Mouse (Mus musculus) adrenal gland, postnatal 4 days (tissue): Measurements from ENCODE around the gene Kcnk7. TPM values are rescaled to one million over a fixed set of nuclear protein-coding genes. Genes with fewer than 3 reads are reported as not detected.
"Not testable (repeated sequence)": the region's sequence is repeated elsewhere in the genome, so short reads cannot be mapped to it uniquely, and the experiment has no call there.

Experiments
- DNase-seq, 2 experiments: peaks; one replicate each; pipeline ENCODE4 v3.0.0; 2021 to 2022; ENCODE audit warnings: low spot score in 2 of 2, mixed read lengths in 2 of 2
- long read RNA-seq, 2 experiments: library from polyadenylated mRNA; stranded (forward); transcript quantifications; one replicate each; pipeline ENCODE4 v2.0.0; 2021
- total RNA-seq, 2 experiments: library from RNA; stranded (reverse); gene quantifications; 2 replicates each; pipeline ENCODE4 v1.2.3; 2021

Kcnk7 gene
- total RNA-seq, result not detected
- long read RNA-seq, experiment 1, partial matches to known transcripts, result 0 of 4 reads
- long read RNA-seq, experiment 1, other reads (novel, unspliced or antisense), result 3 of 4 reads
- long read RNA-seq, experiment 2, partial matches to known transcripts, result 0 of 6 reads
- long read RNA-seq, experiment 2, other reads (novel, unspliced or antisense), result 6 of 6 reads

DNA sequence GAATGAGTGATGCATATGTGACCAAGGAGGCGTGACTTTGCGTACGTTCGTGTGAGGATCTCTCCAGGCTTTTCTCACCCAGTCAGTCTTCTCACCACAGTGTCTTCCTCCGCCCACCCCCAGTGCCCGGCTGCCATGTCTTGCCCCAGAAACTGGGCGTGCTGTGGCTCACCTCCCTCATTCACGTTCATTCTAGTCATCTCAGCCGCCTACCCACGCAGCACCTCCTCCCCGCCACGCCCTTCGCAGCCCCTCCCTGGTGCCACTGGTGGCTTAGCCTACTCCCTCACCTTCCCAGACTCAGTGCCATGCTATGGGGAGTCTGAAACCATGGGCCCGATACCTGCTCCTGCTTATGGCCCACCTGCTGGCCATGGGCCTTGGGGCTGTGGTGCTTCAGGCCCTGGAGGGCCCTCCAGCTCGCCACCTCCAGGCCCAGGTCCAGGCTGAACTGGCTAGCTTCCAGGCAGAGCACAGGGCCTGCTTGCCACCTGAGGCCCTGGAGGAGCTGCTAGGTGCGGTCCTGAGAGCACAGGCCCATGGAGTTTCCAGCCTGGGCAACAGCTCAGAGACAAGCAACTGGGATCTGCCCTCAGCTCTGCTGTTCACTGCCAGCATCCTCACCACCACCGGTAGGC is at the start of gene Kcnk7:
Kcnk7 (plus strand) TSS at position 205 of the 638 bp plus-strand sequence.
- DNase-seq, result no peak

DNA sequence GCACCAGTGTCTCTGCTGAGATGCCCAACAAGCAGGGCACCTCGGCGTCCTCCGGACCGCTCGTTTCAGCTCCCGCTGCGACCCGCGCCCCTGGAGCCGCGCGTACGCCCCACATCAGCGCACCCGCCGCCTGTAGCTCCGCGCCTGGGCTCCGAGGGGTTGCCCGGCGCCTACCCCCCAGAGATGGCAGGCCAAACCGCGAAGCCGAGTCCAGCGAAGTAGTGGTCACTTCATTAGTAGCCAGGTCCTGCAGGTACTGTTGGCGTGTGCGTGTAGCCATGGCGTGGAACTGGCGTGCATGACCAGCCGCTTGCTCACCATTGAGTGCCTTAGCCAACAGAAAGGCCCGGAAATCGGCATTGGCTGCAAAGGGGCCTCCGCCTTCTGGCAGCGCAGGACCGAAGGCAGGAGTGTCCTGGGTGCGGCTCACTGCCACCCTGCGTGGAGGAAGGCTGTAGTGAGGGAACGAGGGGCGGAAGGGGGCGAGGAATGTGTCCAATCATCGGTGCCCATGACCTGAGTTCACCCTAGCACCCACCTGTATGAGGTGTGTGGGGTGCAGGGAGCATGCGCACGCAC is 49.4 kb upstream of the Kcnk7 start:
- DNase-seq, result no peak

DNA sequence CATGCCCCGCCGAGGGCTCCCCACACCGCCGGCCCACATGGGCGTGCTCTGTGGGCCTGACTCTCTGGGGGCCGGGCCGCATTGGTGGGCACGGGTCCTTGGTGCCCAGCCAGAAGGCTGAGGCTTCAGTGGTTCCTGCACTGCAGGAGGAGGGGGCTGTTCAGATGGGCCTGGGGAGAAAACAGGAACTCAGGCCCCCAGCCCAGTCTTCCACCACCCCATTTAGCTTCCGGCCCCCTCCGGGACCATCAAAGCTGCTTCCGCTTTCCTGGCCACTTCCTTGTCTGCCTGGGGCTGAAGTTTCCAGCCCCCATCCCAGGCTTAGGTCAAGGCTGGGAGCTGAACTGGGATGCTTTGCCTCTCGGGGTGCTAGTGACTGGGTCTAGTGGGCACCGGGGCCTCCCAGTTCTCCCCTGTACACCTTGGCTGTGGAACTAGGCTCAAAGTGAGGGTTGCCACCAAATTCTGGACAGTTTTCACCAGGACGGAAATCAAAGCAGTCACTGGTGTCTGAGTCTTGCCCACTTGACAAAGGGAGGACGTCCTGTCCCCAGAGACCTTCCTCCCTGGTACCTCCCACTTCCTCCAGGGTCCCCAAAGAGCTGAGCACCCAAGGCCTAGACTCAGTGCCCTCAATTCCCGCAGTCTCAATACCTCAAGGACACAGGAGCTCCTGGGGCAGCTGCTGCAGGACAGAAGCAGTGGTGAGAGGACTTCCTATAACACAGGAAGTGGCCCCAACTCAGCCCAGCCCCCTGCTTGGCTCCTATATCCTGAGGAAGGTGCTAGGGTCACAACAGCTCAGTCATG is 43.0 kb upstream of the Kcnk7 start:
- DNase-seq, result no peak

DNA sequence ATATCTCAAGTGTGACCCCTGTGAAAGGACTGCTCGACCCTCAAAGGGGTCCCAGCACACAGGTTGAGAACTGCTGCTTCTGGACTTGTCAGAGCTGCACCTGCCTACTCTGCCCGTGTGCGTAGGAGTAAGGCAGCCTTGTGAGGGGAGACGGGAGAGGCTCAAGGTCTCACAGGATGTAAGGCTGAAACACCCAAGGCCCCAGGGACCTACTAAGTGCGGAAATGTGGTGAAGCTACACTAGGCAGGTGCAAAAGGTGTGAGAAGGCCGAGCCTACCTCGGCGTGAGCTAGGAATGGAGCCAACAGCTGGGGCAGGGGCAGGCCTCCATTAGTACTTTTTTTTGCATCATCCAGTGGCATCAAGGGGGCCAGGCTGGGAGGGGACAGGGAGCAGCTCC is 41.9 kb upstream of the Kcnk7 start:
- DNase-seq, result no peak

DNA sequence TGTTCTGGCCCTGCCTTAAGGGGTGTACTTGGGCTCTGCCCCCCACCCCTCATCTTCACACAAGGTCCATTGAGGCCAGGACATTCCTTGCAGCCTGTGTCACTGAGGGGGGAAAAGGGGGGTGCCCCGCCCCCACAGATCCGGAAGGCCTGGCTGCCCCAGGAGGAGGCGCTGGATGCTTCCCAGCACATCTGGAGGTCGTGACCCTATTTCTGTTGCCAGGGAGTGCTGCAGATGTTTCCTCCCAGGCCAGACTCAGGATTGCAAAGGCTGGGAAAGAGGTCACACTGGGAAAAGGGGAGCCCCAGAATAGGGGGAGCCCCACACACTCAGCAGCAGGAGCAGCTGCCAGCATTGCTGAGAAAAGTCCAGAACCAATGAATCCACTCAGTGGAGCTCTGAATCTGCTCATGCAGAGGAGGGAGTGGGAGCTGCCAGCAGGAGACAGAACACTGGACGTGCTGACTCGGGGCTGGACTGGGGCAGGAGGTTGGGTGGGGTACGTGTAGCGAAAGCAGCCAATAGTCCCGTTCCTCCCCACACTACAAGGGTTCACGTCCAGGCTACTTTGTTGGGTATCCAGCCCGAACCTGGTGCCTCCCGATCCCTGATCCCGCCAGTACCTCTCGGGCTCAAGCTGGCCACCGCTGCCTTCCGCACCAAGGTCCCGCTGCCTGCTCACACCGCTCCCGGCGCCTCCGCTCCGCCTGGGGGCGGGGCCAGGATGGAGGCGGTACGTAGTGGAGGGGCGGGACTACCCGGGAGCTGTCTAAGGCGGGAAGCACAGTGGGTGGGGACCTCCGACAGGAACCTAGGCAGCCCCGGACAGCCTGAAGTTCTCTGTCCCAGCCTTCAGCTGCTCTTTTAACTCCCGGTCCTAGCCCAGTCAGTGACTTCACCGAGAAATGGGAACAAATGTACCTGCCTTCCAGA is 40.9 kb upstream of the Kcnk7 start, which contains the start of gene Sipa1:
Sipa1 (minus strand) TSS at position 727 of the 933 bp plus-strand sequence.
- peak; percentile 86 to 92 for DNase-seq

DNA sequence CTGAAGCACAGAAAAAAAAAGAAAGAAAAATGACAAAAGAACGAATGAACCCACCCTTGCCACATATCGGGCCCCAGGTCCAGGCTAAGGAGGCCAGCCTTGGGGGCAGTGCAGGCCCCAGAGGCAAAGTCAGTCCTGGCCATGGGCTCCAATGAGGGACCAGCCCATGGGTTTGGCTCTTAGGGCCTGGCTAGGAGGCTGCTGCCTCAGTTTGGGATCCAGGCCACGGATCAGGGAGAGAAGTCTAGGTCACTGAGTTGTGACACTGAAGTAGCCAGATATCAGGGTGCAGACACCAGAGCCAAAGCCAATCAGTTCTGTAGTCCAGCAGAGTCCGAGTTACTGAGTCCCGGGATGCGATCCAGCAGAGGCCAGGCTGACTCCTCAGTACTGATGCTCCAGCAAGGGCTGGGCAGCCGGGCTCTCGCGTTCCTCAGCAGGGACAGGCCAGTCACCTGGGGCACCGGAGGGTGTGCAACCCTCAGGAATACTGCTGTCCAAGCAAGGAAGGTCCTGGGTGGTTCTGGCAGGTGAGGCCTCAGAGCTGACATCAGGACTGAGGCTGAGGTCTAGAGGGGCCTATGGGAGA is 39.4 kb upstream of the Kcnk7 start:
- no peak for DNase-seq

DNA sequence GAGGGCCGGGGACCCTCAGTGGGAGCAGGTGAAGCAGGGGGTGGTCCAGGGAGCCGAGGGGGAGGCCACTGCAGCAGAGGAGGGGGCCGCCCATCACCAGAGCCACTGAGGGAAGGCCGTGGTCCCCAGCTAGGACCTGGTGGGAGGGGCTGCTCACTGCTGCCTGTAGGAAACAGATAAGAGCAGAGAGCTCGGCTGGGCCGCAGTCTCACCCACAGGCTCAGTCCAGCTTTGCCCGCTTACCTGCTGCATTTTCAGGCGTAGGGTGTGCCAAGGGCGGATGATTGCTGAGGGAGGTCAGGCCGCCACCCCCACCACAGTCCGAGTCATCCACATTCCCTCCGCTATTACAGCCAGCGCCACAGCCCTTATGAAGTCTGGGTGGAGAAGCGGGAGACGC is 38.7 kb upstream of the Kcnk7 start:
- no peak for DNase-seq

DNA sequence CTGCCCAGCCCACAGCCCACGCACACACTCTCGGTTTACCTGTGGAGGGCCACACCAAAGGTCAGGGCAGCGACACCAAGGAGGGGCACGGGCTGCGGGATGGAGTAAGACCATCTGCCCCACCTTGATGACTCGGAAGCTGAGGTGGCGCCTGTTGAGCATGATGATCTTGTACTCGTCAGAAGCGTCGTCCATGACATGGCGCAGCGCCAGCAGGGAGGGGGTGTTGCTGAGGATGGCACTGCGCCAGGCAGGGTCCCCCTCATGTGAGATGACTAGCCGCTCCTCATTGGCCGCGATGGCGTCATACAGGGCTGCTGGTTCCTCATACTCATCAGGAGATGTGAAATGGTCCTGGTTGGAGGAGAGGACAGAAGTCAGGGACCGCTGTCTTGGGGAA is 37.8 kb upstream of the Kcnk7 start:
- DNase-seq, result no peak

DNA sequence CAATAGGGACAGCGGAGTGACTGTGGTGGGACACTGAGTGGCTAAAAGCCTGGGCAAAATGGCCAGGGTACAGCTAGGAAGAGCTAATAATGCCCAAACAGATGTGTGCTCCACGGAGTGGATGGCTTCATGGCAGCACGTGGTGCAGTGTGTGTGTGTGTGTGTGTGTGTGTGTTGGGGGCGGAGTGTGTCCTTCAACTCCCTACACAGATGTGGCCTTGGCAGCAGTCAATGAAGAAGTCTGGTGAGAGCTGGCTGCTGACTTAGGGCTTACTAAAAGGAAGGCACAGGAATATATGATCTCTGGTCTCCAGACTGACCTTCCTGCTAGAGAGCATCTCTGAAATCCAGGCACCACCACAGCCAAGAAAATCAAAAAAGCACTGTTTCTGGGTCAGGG is 35.8 kb upstream of the Kcnk7 start:
- DNase-seq, result no peak

DNA sequence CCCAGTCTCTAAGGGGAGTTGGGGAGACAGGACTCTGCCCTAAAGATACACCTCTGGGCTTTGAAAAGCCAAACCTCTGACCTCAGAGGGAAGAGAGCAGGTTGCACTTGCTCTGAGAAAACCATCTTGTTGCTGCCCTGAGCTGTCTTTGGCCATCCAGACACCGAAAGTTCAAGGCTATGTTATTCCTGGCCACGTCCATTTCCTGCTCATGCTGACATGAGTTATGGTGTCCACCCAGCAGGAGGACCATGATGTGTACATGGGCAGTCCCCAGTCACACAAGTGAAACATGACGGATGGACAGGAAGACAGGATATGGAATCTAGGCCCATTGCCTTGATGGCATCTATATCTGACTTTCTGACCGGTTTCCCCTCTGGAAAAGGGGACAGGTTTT is 23.7 kb upstream of the Kcnk7 start:
- DNase-seq, result no peak

DNA sequence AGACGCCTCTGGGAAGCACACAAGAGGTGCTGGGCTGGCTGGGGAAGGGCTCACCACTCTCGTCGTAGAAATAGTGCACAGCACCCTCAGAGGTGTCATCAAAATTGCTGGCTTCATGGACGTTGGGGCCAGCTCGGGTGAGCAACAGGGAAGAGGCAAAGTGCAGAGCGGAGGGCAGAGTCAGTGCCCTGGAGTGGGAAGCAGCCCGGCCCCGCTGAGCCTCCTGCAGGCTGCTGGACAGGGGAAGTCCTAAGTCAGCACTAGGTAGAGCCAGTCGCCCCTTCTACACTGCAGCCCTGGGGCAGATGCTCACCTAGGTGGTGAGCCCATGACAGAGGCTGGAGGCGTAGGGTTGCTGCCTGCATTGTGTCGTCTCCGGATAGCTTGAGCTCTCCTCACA is 19.9 kb upstream of the Kcnk7 start:
- DNase-seq, result no peak

DNA sequence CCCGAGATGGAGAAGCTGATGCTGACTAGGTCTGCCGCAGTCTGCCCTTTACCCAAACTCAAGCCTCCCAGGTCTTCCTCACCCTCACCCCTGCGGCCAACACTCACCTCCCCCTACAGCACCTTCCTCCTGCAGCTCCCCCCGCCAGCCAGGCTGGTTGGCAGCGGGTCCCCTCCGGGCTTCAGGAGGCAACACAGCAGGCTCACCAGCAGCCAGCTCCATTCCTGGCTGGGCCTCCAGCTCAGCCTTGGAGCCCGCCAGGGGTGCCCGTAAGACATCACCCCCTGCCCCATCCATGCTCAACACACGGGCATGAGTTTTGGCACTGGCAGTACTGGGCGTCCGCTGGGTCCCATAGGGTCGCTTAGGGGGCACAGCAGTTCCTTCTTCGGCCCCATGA is 19.2 kb upstream of the Kcnk7 start:
- no peak for DNase-seq

DNA sequence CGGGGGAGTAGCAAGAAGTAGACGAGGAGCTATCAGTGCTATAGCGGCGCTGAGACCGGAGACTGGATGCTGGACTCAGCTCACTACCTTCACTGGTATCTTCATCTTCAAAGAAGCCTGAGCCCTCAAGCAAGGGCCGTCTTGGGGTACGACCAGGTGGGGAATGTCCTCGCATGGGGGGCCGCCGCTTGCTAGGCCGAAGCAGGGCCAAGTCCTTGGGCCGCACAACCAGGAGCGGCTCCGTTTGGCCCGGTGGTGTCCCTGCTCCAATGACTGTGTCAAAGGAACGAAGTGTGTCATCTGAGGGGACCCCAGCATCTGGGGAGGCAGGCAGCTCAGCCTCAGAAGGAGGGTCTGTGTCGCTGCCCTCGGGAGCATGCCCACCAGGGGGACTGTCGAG is 18.7 kb upstream of the Kcnk7 start:
- no peak for DNase-seq

DNA sequence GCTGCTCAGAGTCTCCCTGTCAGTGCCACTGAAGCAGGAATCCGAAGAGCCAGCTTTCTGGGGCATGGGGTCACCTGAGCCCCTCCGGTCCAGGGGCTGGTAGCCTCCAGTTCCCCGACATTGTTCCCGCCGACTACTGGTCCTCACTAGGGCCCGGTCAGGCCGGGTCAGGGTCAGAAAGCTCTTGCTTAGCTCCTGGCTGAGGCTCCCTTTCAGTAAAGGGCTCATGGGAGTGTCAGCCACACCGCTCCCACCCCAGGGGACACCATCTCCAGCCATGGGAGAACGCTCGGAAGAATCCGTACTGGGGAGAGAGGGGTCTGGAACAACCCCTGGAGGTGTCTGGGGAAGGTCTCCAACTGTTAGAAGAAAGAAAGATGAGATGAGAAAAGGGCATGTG is 18.3 kb upstream of the Kcnk7 start:
- DNase-seq, result no peak

DNA sequence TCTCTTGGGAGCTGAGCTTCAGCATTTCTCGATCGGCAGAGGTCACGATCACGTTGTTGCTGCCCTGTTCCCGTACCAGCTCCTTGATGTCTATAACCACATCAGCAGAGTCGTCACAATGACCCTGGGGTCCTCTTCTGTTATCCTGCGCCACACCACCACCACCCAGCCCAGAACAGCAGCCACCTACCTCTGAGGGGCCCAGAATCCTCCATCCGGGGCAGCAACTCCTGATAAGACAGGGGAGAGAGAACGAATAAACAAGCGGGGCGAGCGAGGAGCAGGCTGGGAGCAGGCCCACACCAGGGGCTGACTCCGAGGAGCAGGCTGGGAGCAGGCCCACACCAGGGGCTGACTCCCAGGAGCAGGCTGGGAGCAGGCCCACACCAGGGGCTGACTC is 17.7 kb upstream of the Kcnk7 start:
- no peak for DNase-seq

DNA sequence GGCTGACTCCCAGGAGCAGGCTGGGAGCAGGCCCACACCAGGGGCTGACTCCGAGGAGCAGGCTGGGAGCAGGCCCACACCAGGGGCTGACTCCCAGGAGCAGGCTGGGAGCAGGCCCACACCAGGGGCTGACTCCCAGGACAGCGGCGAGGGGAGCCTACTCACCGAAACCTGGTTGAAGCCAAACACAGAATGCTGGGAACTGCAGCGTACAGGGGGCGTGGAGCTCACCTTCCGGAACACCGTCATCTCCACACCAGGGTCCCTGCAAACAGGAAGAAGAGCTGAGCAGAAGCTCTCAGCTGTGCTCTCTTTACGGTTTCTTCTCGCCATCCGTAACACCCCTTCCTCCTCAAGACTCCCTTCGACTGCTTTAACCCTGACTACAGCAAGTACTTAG is 17.2 kb upstream of the Kcnk7 start:
- DNase-seq, result not testable (repeated sequence)

DNA sequence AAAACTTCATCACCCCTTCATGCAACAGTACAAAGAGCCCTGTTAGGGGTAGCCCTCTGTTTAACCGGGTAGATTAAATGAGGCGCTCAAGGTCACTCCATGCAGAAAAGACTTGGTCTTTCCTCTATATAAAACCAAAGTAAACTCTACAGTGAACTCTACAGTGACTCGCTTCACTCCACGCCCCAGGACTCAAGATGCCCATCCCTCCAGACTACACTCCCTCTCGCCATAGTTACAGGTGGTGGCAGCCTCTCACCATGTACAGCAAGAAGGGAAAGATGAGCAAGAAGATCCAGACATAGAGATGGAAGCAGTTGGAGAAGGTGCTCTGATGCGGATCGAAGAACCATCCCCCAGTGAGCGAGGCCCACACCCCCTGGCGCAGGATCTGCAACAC is 16.4 kb upstream of the Kcnk7 start:
- no peak for DNase-seq

DNA sequence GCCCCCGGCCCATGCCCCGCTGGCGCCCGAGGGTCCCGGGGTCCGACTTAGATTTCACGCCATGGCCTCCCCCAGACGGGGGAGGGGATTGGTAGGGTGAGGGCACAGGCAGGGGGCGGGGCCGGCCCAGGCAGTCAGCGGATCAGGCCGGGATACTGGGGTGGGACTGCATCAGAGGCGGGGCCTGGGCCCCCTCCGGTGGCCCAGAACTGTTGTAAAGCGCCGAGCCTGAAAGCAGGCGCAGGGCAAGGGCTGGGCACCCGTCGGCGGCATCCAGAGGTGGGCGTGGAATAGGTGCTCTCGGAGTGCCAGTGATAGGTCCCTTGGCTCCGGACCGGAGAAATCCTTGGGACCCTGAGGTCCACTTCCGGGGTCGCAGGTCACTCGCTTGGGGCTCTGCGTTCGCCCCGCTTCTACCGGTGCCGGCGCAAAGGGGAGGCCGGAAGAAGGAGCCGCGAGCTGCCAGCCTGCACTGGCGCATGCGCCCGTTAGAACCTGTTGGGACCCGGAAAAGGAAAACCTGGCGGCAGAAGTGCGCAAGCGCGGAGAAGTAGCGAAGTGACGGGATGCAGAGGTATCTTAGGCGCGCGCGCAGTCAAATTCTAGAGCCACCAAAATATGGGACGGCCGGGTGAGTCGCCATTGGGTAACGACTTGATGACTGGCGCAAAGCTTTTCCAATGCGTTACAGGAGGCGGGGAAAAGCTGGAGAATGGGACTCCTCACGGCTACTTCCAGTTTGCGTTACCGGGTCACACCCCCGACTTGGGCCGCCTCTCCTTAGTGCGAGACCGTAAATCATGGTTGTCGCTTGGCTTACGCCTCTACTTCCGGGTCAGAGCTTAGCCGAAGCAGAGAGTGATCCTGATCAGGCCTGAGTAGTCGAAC is 15.7 kb upstream of the Kcnk7 start, which contains the start of the genes Map3k11 and Pcnx3:
Map3k11 (plus strand) TSS at position 543 of the 888 bp plus-strand sequence.
Pcnx3 (minus strand) TSS at position 709 of the 888 bp plus-strand sequence.
- peak; percentile 93 for DNase-seq

DNA sequence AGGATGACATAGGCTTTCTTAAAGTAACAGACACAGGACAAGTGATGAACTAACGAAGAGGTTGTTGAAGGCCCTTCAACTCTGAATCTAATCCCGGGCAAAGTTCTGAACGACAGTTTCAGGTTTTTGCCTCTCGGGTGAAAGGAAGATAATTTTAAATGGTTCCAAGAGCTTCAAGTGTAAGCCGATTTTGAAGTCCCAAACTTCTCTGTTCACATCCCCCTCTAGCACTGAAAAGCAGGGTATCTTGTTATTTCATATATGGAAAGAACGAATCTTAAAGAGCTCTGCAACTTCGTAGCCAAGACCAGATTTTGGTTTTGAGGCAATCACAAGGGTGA is 15.1 kb upstream of the Kcnk7 start:
- DNase-seq, result no peak
